ENCODE assay signal across 8 mouse cellular contexts in the genomic region with DNA sequence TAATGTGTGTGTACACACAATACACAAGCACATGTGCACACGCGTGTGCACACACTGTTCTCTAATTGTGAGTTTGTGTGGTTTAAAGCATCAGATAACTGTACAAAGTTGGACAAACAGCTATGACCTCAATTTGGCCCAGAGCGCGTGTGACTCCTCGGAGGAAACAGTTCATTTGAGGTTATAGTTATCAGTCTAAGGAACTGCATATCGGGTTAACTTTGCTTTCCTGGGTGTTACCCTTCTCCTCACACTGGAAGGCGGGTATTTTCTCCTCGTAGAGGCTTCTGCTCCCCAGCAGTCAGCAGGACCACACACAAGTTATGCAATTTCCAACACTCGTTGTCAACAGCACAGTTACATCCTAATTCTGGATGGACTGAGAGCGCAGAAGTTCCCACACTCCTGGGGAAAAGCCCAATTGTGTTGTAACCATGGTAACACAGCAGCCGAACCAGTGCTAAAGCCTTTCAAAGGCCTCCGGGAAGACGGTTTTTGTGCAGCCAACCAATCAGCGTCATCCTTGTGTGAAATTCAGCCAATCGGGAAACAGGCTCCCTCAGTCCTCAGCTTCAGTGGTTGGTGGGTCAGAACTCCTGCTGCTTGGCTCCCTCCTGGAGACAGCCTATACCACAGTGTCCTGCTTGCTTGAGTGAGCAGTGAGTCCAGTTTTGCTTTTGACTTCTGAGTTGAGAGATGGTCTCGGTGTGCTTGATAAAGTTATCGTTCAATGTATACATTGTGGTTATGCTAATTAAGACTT.
A peak's percentile ranks its signal among the peaks of the same experiment; 100 is the strongest.
DNase-seq lines count a peak whose midpoint lies in the region; ATAC-seq and TF ChIP-seq lines count a peak whose summit lies in the region.

No protein-coding gene starts in this region.

- no peaks in the 10 kb centered on the region for H3K36me3 ChIP-seq in E14TG2a.4 (ENCODE audit: insufficient read depth, low read length)
- H3K36me3 ChIP-seq in forebrain, embryonic 12.5 days (replicated peaks) = no peaks in the 10 kb centered on the region
- no peaks in the 10 kb centered on the region for H3K36me3 ChIP-seq in intestine, embryonic 16.5 days (ENCODE audit: control insufficient read depth, insufficient read depth, low read length)

- no peaks in the 10 kb centered on the region for H3K27me3 ChIP-seq in E14TG2a.4 (ENCODE audit: insufficient read depth, low read length)
- no peaks in the 10 kb centered on the region for H3K27me3 ChIP-seq in forebrain, embryonic 12.5 days
- H3K27me3 ChIP-seq in intestine, embryonic 16.5 days (replicated peaks; ENCODE audit: control insufficient read depth, insufficient read depth, low read length) = no peaks in the 10 kb centered on the region

- 0 out of 2 replicates have a peak overlapping the region, but pooled peaks have one; percentile 25 for H3K9ac ChIP-seq in forebrain, embryonic 12.5 days
- no peak overlapping the region for H3K9ac ChIP-seq in intestine, embryonic 16.5 days (ENCODE audit: low read depth, low read length)

- DNase-seq in adrenal gland, postnatal 10 days = peak; percentile 56
- peak; percentile 68 for DNase-seq in heart, postnatal 4 days
- peak; percentile 86 for DNase-seq in layer of hippocampus, adult 9-11 months
- DNase-seq in lung, postnatal 10 days = peak; percentile 84
- DNase-seq in retina, embryonic 14.5 days (ENCODE audit: low spot score) = peak; percentile 82

- peak; percentile 97 for ATAC-seq in forebrain, embryonic 12.5 days (ENCODE audit: low FRiP score)
- ATAC-seq in intestine, embryonic 16.5 days = no peak

- H3K4me3 ChIP-seq in E14TG2a.4 (replicated peaks; ENCODE audit: low read length) = 0 out of 2 replicates have a peak overlapping the region, but pooled peaks have one; percentile 13
- H3K4me3 ChIP-seq in forebrain, embryonic 12.5 days (replicated peaks) = 0 out of 2 replicates have a peak overlapping the region, but pooled peaks have one; percentile 7
- no peak overlapping the region for H3K4me3 ChIP-seq in intestine, embryonic 16.5 days (ENCODE audit: low read length)

- peak overlapping the region; percentile 82 for H3K27ac ChIP-seq in forebrain, embryonic 12.5 days
- no peak overlapping the region for H3K27ac ChIP-seq in intestine, embryonic 16.5 days (ENCODE audit: low read length)

- peaks cover 30% of the 10 kb centered on the region for H3K4me1 ChIP-seq in E14TG2a.4 (replicated peaks; ENCODE audit: low read depth, low read length)
- peaks cover 20% of the 10 kb centered on the region for H3K4me1 ChIP-seq in forebrain, embryonic 12.5 days
- no peaks in the 10 kb centered on the region for H3K4me1 ChIP-seq in intestine, embryonic 16.5 days (ENCODE audit: control insufficient read depth, insufficient read depth, low read length)

- TF ChIP-seq CTCF in E14TG2a.4 (conservative IDR thresholded peaks at IDR 0.05; ENCODE audit: low read length) = no peak

- WGBS in forebrain, embryonic 12.5 days = 18% methylated on average over 17 of the region's 17 CpGs
- 53% methylated on average over 17 of the region's 17 CpGs for WGBS in intestine, embryonic 16.5 days

- H3K9me3 ChIP-seq in E14TG2a.4 (ENCODE audit: low read length) = no peaks in the 10 kb centered on the region
- no peaks in the 10 kb centered on the region for H3K9me3 ChIP-seq in forebrain, embryonic 12.5 days
- H3K9me3 ChIP-seq in intestine, embryonic 16.5 days (ENCODE audit: control insufficient read depth, low read length) = no peaks in the 10 kb centered on the region

- peak overlapping the region; percentile 38 for H3K4me2 ChIP-seq in forebrain, embryonic 12.5 days
- no peak overlapping the region for H3K4me2 ChIP-seq in intestine, embryonic 16.5 days (ENCODE audit: low read depth, low read length)
